20 mouse cellular contexts compared by ENCODE assay signal in genomic region chr1:169924567-169924966, GRCm38 (mm10). TPM values are rescaled to one million over a fixed set of nuclear protein-coding genes. Genes with fewer than 3 reads are reported as not detected.
DNase-seq lines count a peak whose midpoint lies in the region; TF ChIP-seq lines count a peak whose summit lies in the region.
"Had no signal": no experiment of that assay in that cellular context is flagged by ENCODE, and none has a peak within 500 bp of the region (broad histone marks: within the 10 kb centered on the region; RNA-seq: fewer than 3 reads in every experiment).

No protein-coding gene starts in this region.

- no peak overlapping the region for H3K9ac ChIP-seq in heart, adult 2 months (ENCODE audit: low read depth, low read length)
- H3K9ac ChIP-seq: forebrain, embryonic 13.5 days; heart, embryonic 13.5 days had no signal

- no peak for TF ChIP-seq CTCF in heart, adult 2 months (IDR thresholded peaks at IDR 0.05)

- DNase-seq in adrenal gland, adult 2 months, result peak; percentile 29
- DNase-seq in adrenal gland, adult 18-20 months (ENCODE audit: low spot score in 2 of 2), result no peak
- peak; percentile 79 for DNase-seq in heart, adult 11 months
- no peak for DNase-seq in heart, adult 2 months
- peak; percentile 22 for DNase-seq in Muller cell, postnatal 12 days (ENCODE audit: inconsistent ontology term)
- DNase-seq in adrenal gland, postnatal 36 days, result peak; percentile 30 to 39
- no peak for DNase-seq in cerebellum, postnatal 10 days
- no peak for DNase-seq in urinary bladder, adult 18-20 months (ENCODE audit: low spot score in 2 of 2)
- DNase-seq: cerebellum, adult 18-20 months; cerebellum, adult 9-11 months; gastrocnemius, postnatal 14 days; heart, postnatal 36 days; kidney, adult 11 months; kidney, adult 9 months had no signal

- H3K4me1 ChIP-seq in heart, adult 2 months (ENCODE audit: control insufficient read depth, insufficient read depth, low read length), result no peaks in the 10 kb centered on the region
- H3K4me1 ChIP-seq: heart, embryonic 13.5 days had no signal

- intact Hi-C loops in heart, adult 2 months (cut with DNase I), result no loop called here

- H3K36me3 ChIP-seq in heart, adult 2 months (ENCODE audit: control insufficient read depth, insufficient read depth, low read length), result no peaks in the 10 kb centered on the region
- H3K36me3 ChIP-seq: embryonic facial prominence, embryonic 10.5 days; heart, embryonic 13.5 days had no signal

- no peak overlapping the region for H3K4me3 ChIP-seq in heart, adult 2 months
- H3K4me3 ChIP-seq: embryonic facial prominence, embryonic 10.5 days; forebrain, embryonic 13.5 days; heart, embryonic 13.5 days had no signal

- H3K27me3 ChIP-seq in heart, adult 2 months (ENCODE audit: control insufficient read depth, insufficient read depth, low read length), result no peaks in the 10 kb centered on the region

- TF ChIP-seq POLR2A in heart, adult 2 months (IDR thresholded peaks at IDR 0.05; ENCODE audit: insufficient read depth, low read depth, low read length), result no peak

- no peak overlapping the region for H3K27ac ChIP-seq in heart, adult 2 months
- H3K27ac ChIP-seq: embryonic facial prominence, embryonic 10.5 days; forebrain, embryonic 13.5 days; heart, embryonic 13.5 days had no signal

- no peaks in the 10 kb centered on the region for H3K79me2 ChIP-seq in heart, adult 2 months (replicated peaks; ENCODE audit: control insufficient read depth, insufficient read depth, low read length)

- TF ChIP-seq EP300 in heart, adult 2 months (IDR thresholded peaks at IDR 0.05; ENCODE audit: insufficient read depth, low read depth, low read length), result no peak

- 23% methylated on average over 2 of the region's 2 CpGs for WGBS in heart, adult 2 months

RNA-seq across cellular contexts. Expression of gene Ccdc190, which starts 3.9 kb away (rescaled TPM):
- total RNA-seq in adrenal gland, adult 2 months (2021), result under 1 TPM; 0.38 to 0.40 TPM
- polyA plus RNA-seq in adrenal gland, adult 2 months (2012; rRNA removed), result not detected in 2 replicates
- under 1 TPM; 0.23 to 0.29 TPM for total RNA-seq in adrenal gland, adult 18-20 months (2021)
- total RNA-seq in heart, adult 2 months (2021), result under 1 TPM in 1 of 2 experiments, not detected in 1; 0.29 TPM
- polyA plus RNA-seq in heart, adult 2 months (2012; rRNA removed), result 0.16 TPM in 1 of 2 replicates, not detected in the other
- total RNA-seq in adrenal gland, postnatal 36 days (2021), result under 1 TPM; 0.43 to 0.66 TPM
- total RNA-seq: CH12.LX; gastrocnemius, postnatal 14 days; heart, postnatal 36 days had no signal
- polyA plus RNA-seq: embryonic facial prominence, embryonic 10.5 days; heart, embryonic 13.5 days; heart, postnatal 0 days; intestine, embryonic 14.5 days had no signal

RNA-seq across cellular contexts. Expression of gene Hsd17b7, which starts 44.5 kb away (rescaled TPM):
- 100 to 1,000 TPM in 1 of 2 experiments, 10 to 100 TPM in 1; 11.0 to 126 TPM for total RNA-seq in adrenal gland, adult 2 months (2021)
- polyA plus RNA-seq in adrenal gland, adult 2 months (2012; rRNA removed), result 4.6 and 10.8 TPM in 2 replicates
- total RNA-seq in adrenal gland, adult 18-20 months (2021), result 10 to 100 TPM; 16.6 to 95.1 TPM
- total RNA-seq in heart, adult 2 months (2021), result 10 to 100 TPM; 14.2 to 14.4 TPM
- polyA plus RNA-seq in heart, adult 2 months (2012; rRNA removed), result 13.1 and 13.2 TPM in 2 replicates
- 10 to 100 TPM; 25.2 to 87.2 TPM for total RNA-seq in adrenal gland, postnatal 36 days (2021)

Comparison
In these comparisons a context has a peak if more than half of its experiments do, and no peak if none do; other contexts are left out.
1. DNase-seq: peak in adrenal gland, adult 2 months (single experiment), heart, adult 11 months (single experiment), Muller cell, postnatal 12 days (single experiment) and adrenal gland, postnatal 36 days (2 of 2); none in adrenal gland, adult 18-20 months (0 of 2), heart, adult 2 months (0 of 2), cerebellum, postnatal 10 days (0 of 2) and urinary bladder, adult 18-20 months (0 of 2).